Mouse (Mus musculus): ENCODE measurements around the gene Rnf222. TPM values are rescaled to one million over a fixed set of nuclear protein-coding genes. Genes with fewer than 3 reads are reported as not detected.

Rnf222 gene
- polyA plus RNA-seq, 1 experiment from 2014 or later: not detected

- WGBS: 4% methylated on average over 16 of the region's 16 CpGs
Measured at GRCm38 (mm10) chr11:68939451-68940304, 51.3 kb downstream of the Rnf222 start.

DNA sequence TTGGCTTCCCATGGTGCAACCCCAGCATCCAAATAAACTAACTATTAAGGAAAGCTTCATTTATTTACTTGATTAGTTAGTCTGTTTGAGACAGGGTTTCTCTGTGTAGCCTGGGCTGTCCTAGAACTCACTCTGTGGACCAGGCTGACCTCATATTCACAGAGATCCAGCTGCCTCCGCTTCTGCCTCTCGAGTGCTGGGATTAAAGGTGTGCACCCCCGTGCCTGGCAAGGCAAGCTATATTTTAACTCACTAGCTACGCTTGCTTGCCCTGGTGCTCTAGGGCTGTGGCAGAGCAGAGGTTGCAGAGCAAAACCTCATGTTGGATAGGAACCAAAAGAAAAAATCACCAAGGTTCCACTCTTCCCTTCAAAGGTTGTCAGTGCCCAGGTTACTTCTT, 52.2 kb downstream of the Rnf222 start:
- Histone ChIP-seq H3K36me3 (ENCODE audit: control insufficient read depth, insufficient read depth, low read length) (no peaks in the 10 kb centered on the region), H3K9me3 (ENCODE audit: control insufficient read depth, low read length) (no peaks in the 10 kb centered on the region), H3K9ac (ENCODE audit: low read depth, low read length) (peak overlapping the region; percentile 61; the same call in 1 of the 2 replicates), H3K4me1 (replicated peaks; ENCODE audit: control insufficient read depth, insufficient read depth, low read length) (no peaks in the 10 kb centered on the region), H3K4me3 (ENCODE audit: low read depth, low read length) (peak overlapping the region; percentile 39), H3K4me2 (replicated peaks; ENCODE audit: low read depth, low read length) (peak overlapping the region; percentile 54), H3K27me3 (ENCODE audit: control insufficient read depth, insufficient read depth, low read length) (no peaks in the 10 kb centered on the region), H3K27ac (ENCODE audit: low read depth, low read length) (no peak overlapping the region)
- ATAC-seq (ENCODE audit: low FRiP score): no peak
- no peak for DNase-seq (ENCODE audit: low spot score)
- 70% methylated on average over 4 of the region's 4 CpGs for WGBS

More at GRCm38 (mm10) chr11:68939451-68940304, 51.3 kb downstream of the Rnf222 start:
- DNase-seq (ENCODE audit: low spot score) (peak; percentile 86), ATAC-seq (ENCODE audit: low FRiP score) (peak; percentile 99)
- Histone ChIP-seq H3K27me3 (ENCODE audit: control insufficient read depth, insufficient read depth, low read length) (no peaks in the 10 kb centered on the region), H3K4me2 (replicated peaks; ENCODE audit: low read depth, low read length) (peak overlapping the region; percentile 54), H3K27ac (ENCODE audit: low read depth, low read length) (peak overlapping the region; percentile 44; the same call in 1 of the 2 replicates), H3K4me3 (ENCODE audit: low read depth, low read length) (peak overlapping the region; percentile 39), H3K9ac (ENCODE audit: low read depth, low read length) (peak overlapping the region; percentile 61), H3K36me3 (ENCODE audit: control insufficient read depth, insufficient read depth, low read length) (no peaks in the 10 kb centered on the region), H3K4me1 (replicated peaks; ENCODE audit: control insufficient read depth, insufficient read depth, low read length) (no peaks in the 10 kb centered on the region), H3K9me3 (ENCODE audit: control insufficient read depth, low read length) (no peaks in the 10 kb centered on the region)

DNA sequence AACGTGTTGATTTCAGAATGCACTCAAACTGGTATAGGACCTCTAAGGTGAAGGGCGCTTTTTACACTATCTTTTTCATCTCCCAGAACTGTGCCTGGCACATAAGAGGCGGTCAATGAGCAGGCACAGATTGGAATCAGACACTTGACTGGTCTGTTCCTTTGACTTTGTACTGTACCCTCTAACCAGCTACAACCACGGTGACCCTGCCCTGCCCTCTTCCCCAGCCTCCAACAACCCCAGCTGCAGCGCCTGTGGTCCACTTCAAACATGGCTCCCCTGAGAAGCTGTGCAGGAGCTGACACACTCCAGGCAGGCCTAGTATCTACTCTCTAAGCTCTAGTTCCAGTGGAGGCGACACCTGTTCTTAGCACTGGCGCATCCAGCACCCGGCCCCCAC, 54.4 kb downstream of the Rnf222 start:
- ATAC-seq (ENCODE audit: low FRiP score) (no peak), DNase-seq (ENCODE audit: low spot score) (no peak)
- Histone ChIP-seq H3K27ac (ENCODE audit: low read depth, low read length) (no peak overlapping the region), H3K4me2 (replicated peaks; ENCODE audit: low read depth, low read length) (no peak overlapping the region), H3K27me3 (ENCODE audit: control insufficient read depth, insufficient read depth, low read length) (peaks cover 6% of the 10 kb centered on the region), H3K4me1 (replicated peaks; ENCODE audit: control insufficient read depth, insufficient read depth, low read length) (no peaks in the 10 kb centered on the region), H3K9me3 (ENCODE audit: control insufficient read depth, low read length) (no peaks in the 10 kb centered on the region), H3K36me3 (ENCODE audit: control insufficient read depth, insufficient read depth, low read length) (no peaks in the 10 kb centered on the region), H3K4me3 (ENCODE audit: low read depth, low read length) (no peak overlapping the region), H3K9ac (ENCODE audit: low read depth, low read length) (no peak overlapping the region)
- WGBS: 87% methylated on average over 8 of the region's 8 CpGs

DNA sequence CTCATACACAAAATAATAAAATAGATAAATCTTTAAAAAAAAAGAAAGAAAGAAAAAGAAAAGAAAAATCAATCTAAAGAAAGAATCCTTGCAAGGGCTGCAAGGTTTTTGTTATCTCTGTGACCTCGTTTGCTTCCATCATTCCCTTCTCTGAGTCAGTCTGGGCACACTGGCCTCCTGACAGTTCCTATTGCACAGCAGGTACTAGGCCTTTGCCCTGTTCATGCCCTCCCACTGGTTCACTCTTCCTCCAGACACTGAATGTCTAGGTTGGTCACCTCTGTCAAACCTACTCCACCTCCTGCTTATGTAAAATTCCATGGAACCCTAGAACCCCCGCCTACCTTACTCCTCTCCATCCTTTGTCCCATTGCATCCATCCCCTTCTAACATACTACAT, 56.9 kb downstream of the Rnf222 start:
- Histone ChIP-seq H3K4me3 (ENCODE audit: low read depth, low read length) (no peak overlapping the region), H3K9ac (ENCODE audit: low read depth, low read length) (no peak overlapping the region), H3K4me1 (replicated peaks; ENCODE audit: control insufficient read depth, insufficient read depth, low read length) (no peaks in the 10 kb centered on the region), H3K27me3 (ENCODE audit: control insufficient read depth, insufficient read depth, low read length) (peaks cover 7% of the 10 kb centered on the region), H3K9me3 (ENCODE audit: control insufficient read depth, low read length) (no peaks in the 10 kb centered on the region), H3K36me3 (ENCODE audit: control insufficient read depth, insufficient read depth, low read length) (no peaks in the 10 kb centered on the region), H3K27ac (ENCODE audit: low read depth, low read length) (no peak overlapping the region), H3K4me2 (replicated peaks; ENCODE audit: low read depth, low read length) (no peak overlapping the region)
- ATAC-seq (ENCODE audit: low FRiP score): no peak
- no peak for DNase-seq (ENCODE audit: low spot score)
- WGBS: 84% methylated on average over 2 of the region's 2 CpGs

Other genes with a start within 250 kb of the Rnf222 start
- 131 and 140 TPM in 2 replicates for gene Myh10, start 197.0 kb upstream of the Rnf222 start, polyA plus RNA-seq (2014; fragmentation: Nextera tagmentation; extraction: Ambion mirVana)
- 53.3 and 55.0 TPM in 2 replicates for gene Ndel1, start 16.7 kb upstream of the Rnf222 start, polyA plus RNA-seq (2014; fragmentation: Nextera tagmentation; extraction: Ambion mirVana)
- 839 and 854 TPM in 2 replicates for gene Rpl26, start 13.0 kb downstream of the Rnf222 start, polyA plus RNA-seq (2014; fragmentation: Nextera tagmentation; extraction: Ambion mirVana)
- gene Odf4, start 38.5 kb downstream of the Rnf222 start, polyA plus RNA-seq (2014; fragmentation: Nextera tagmentation; extraction: Ambion mirVana): 0.15 and 0.18 TPM in 2 replicates
- 4.9 and 5.5 TPM in 2 replicates for gene Arhgef15, start 68.9 kb downstream of the Rnf222 start, polyA plus RNA-seq (2014; fragmentation: Nextera tagmentation; extraction: Ambion mirVana)
- 1.6 and 1.8 TPM in 2 replicates for gene Slc25a35, start 79.6 kb downstream of the Rnf222 start, polyA plus RNA-seq (2014; fragmentation: Nextera tagmentation; extraction: Ambion mirVana)
- gene Rangrf, start 86.6 kb downstream of the Rnf222 start, polyA plus RNA-seq (2014; fragmentation: Nextera tagmentation; extraction: Ambion mirVana): 56.0 and 59.3 TPM in 2 replicates
- gene Pfas, start 119.9 kb downstream of the Rnf222 start, polyA plus RNA-seq (2014; fragmentation: Nextera tagmentation; extraction: Ambion mirVana): 31.5 and 31.8 TPM in 2 replicates
- gene Ctc1, start 127.4 kb downstream of the Rnf222 start, polyA plus RNA-seq (2014; fragmentation: Nextera tagmentation; extraction: Ambion mirVana): 48.7 and 59.5 TPM in 2 replicates
- gene Aurkb, start 157.1 kb downstream of the Rnf222 start, polyA plus RNA-seq (2014; fragmentation: Nextera tagmentation; extraction: Ambion mirVana): 131 and 141 TPM in 2 replicates
- 9.8 and 11.6 TPM in 2 replicates for gene Borcs6, start 171.2 kb downstream of the Rnf222 start, polyA plus RNA-seq (2014; fragmentation: Nextera tagmentation; extraction: Ambion mirVana)
- gene Tmem107, start 182.3 kb downstream of the Rnf222 start, polyA plus RNA-seq (2014; fragmentation: Nextera tagmentation; extraction: Ambion mirVana): 52.4 and 54.6 TPM in 2 replicates
- gene Vamp2, start 199.9 kb downstream of the Rnf222 start, polyA plus RNA-seq (2014; fragmentation: Nextera tagmentation; extraction: Ambion mirVana): 85.1 and 98.1 TPM in 2 replicates
- 5.6 and 7.4 TPM in 2 replicates for gene Per1, start 206.7 kb downstream of the Rnf222 start, polyA plus RNA-seq (2014; fragmentation: Nextera tagmentation; extraction: Ambion mirVana)
- 0.19 and 0.29 TPM in 2 replicates for gene Hes7, start 231.9 kb downstream of the Rnf222 start, polyA plus RNA-seq (2014; fragmentation: Nextera tagmentation; extraction: Ambion mirVana)
- gene 9130213A22Rik, start 234.0 kb downstream of the Rnf222 start, polyA plus RNA-seq (2014; fragmentation: Nextera tagmentation; extraction: Ambion mirVana): 0.21 TPM in 1 of 2 replicates, not detected in the other
- 0.06 and 0.40 TPM in 2 replicates for gene Aloxe3, start 237.3 kb downstream of the Rnf222 start, polyA plus RNA-seq (2014; fragmentation: Nextera tagmentation; extraction: Ambion mirVana)